Mouse (Mus musculus) forebrain, embryonic 13.5 days (tissue): ENCODE measurements around the gene Cdc34. TPM values are rescaled to one million over a fixed set of nuclear protein-coding genes. Genes with fewer than 3 reads are reported as not detected.

ENCODE experiments used
- ATAC-seq: fragments of 200-750 bp; cut with Nextera tagmentation; 2 replicates; pipeline ENCODE4 v1.8.0; 2017
- H3K27ac ChIP-seq: fragments of 300-500 bp; sonication (generic); 2 replicates; pipeline ENCODE4 v1.5.1; 2015; ENCODE audit warnings: inconsistent platforms, mild to moderate bottlenecking, moderate library complexity
- H3K27me3 ChIP-seq: fragments of 300-500 bp; sonication (generic); 2 replicates; pipeline ENCODE4 v1.6.1; 2015; ENCODE audit warnings: mild to moderate bottlenecking, inconsistent platforms
- H3K36me3 ChIP-seq: fragments of 300-500 bp; sonication (generic); 2 replicates; pipeline ENCODE4 v1.6.1; 2015; ENCODE audit warnings: mild to moderate bottlenecking, inconsistent platforms; ENCODE audit not compliant: poor library complexity, severe bottlenecking
- H3K4me1 ChIP-seq: fragments of 300-500 bp; sonication (generic); 2 replicates; pipeline ENCODE4 v1.6.1; 2015; ENCODE audit warnings: inconsistent platforms
- H3K4me2 ChIP-seq: fragments of 300-500 bp; sonication (generic); 2 replicates; pipeline ENCODE4 v1.6.1; 2015; ENCODE audit warnings: inconsistent platforms, mild to moderate bottlenecking, moderate library complexity
- H3K4me3 ChIP-seq: fragments of 300-500 bp; sonication (generic); 2 replicates; pipeline ENCODE4 v1.5.1; 2015; ENCODE audit warnings: mild to moderate bottlenecking, inconsistent platforms
- H3K9ac ChIP-seq: fragments of 300-500 bp; sonication (generic); 2 replicates; pipeline ENCODE4 v1.6.1; 2015; ENCODE audit warnings: mild to moderate bottlenecking, inconsistent platforms
- H3K9me3 ChIP-seq: fragments of 300-500 bp; sonication (generic); replicated peaks from 2 replicates; pipeline ENCODE4 v1.6.1; 2016; ENCODE audit warnings: inconsistent platforms
- WGBS: fragments of 180-500 bp; shearing (Covaris S2); methylation state at CpG from one replicate; pipeline ENCODE4 v1.1.7; 2015; 5-methylcytosine and 5-hydroxymethylcytosine counted together
- polyA plus RNA-seq: library from polyadenylated mRNA; unstranded; fragments of >200 nt; fragmentation: Nextera tagmentation; extraction: Ambion mirVana; gene quantifications from 2 replicates; pipeline ENCODE4 v1.2.1, GENCODE M21; 2015

Gene Cdc34
- polyA plus RNA-seq, 1 experiment from 2014 or later, result 101 TPM

DNA sequence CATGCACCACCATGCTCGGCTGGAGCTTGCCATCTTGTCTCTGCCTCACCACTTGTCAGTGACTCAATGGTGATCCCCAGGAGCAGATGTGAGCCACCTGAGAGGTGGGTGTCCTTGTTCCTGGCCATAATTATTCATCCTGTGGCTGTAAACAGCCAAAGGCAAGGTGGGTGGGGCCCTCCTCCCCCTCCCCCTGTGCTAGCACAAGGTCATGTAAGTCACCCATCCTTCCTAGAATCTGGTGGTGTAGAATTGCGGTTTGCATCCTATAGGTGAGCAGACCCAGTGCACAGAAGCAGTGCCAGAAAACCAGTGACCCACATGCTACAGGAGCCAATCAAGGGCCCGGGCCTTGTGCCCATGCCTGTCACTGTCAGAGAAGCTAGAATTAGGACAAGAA, 8.9 kb upstream of the Cdc34 start:
- ATAC-seq, result no peak
- 90% methylated on average over 3 of the region's 3 CpGs for WGBS
- H3K4me2 ChIP-seq, result no peak overlapping the region
- H3K4me1 ChIP-seq, result peaks cover 22% of the 10 kb centered on the region
- peaks cover 35% of the 10 kb centered on the region for H3K36me3 ChIP-seq
- H3K27ac ChIP-seq, result no peak overlapping the region
- H3K9ac ChIP-seq, result no peak overlapping the region
- no peaks in the 10 kb centered on the region for H3K27me3 ChIP-seq
- H3K9me3 ChIP-seq, result no peaks in the 10 kb centered on the region
- H3K4me3 ChIP-seq, result no peak overlapping the region

DNA sequence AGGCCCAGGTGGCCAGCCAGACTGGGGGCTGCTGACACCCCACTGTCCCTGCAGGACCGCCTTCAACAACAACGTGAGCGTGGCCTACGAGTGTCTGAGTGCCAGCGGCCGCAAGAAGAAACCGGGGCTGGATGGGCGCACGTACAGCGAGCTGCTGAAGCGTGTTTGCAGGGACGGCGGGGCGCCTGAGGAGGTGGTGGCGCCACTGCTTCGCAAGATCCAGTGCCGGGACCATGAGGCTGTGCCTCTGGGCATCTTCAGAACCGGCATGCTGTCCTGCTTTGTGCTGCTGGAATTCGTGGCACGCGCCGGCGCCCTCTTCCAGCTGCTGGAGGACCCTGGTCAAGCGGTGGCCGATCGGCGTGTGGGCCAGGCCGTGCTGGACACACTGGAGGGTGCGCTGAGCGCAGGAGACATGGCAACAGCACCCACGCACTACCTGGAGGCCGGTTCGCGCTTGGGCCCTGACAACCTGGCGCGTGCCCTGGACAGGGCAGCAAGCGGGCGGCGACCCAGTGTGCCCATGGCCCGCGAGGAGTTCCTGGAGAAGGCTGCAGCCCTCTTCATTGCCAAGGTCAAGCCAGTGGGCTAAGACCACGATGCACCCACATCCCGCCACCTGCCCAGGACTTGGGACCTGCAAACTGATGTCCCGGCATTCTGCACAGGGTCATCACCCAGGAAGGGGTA, 6.5 kb upstream of the Cdc34 start:
- H3K27ac ChIP-seq, result no peak overlapping the region
- H3K4me2 ChIP-seq, result no peak overlapping the region
- H3K36me3 ChIP-seq, result peaks cover 35% of the 10 kb centered on the region
- ATAC-seq, result no peak
- 64% methylated on average over 44 of the region's 44 CpGs for WGBS
- H3K4me3 ChIP-seq, result no peak overlapping the region
- H3K9me3 ChIP-seq, result no peaks in the 10 kb centered on the region
- H3K4me1 ChIP-seq, result peaks cover 10% of the 10 kb centered on the region
- no peaks in the 10 kb centered on the region for H3K27me3 ChIP-seq
- H3K9ac ChIP-seq, result no peak overlapping the region

- H3K36me3 ChIP-seq, result peaks cover 27% of the 10 kb centered on the region
- H3K9me3 ChIP-seq, result no peaks in the 10 kb centered on the region
- H3K4me3 ChIP-seq, result peak overlapping the region; percentile 92
- H3K4me2 ChIP-seq, result peak overlapping the region; percentile 93
- ATAC-seq, result peak; percentile 31
- H3K9ac ChIP-seq, result peak overlapping the region; percentile 88
- H3K4me1 ChIP-seq, result peaks cover 26% of the 10 kb centered on the region
- H3K27ac ChIP-seq, result peak overlapping the region; percentile 86
- WGBS, result 45% methylated on average over 11 of the region's 11 CpGs
- no peaks in the 10 kb centered on the region for H3K27me3 ChIP-seq
Measured at GRCm38 (mm10) chr10:79680606-79681495, 1.1 kb upstream of the Cdc34 start.

- peak overlapping the region; percentile 86 for H3K27ac ChIP-seq
- peak overlapping the region; percentile 92 for H3K4me3 ChIP-seq
- peaks cover 26% of the 10 kb centered on the region for H3K4me1 ChIP-seq
- H3K27me3 ChIP-seq, result no peaks in the 10 kb centered on the region
- peak overlapping the region; percentile 88 for H3K9ac ChIP-seq
- peaks cover 35% of the 10 kb centered on the region for H3K36me3 ChIP-seq
- H3K4me2 ChIP-seq, result peak overlapping the region; percentile 93
- WGBS, result 0% methylated on average over 10 of the region's 10 CpGs
- ATAC-seq, result peak; percentile 2; the same call in 1 of the 2 replicates
- H3K9me3 ChIP-seq, result no peaks in the 10 kb centered on the region
Measured at GRCm38 (mm10) chr10:79682551-79682915, 538 bp downstream of the Cdc34 start.

GRCm38 (mm10) chr10:79682916-79683582, 1.1 kb downstream of the Cdc34 start:
- Histone ChIP-seq H3K4me3 (peak overlapping the region; percentile 92), H3K4me2 (peak overlapping the region; percentile 93), H3K27me3 (no peaks in the 10 kb centered on the region), H3K27ac (peak overlapping the region; percentile 86), H3K4me1 (peaks cover 26% of the 10 kb centered on the region), H3K9ac (peak overlapping the region; percentile 88), H3K9me3 (no peaks in the 10 kb centered on the region), H3K36me3 (peaks cover 40% of the 10 kb centered on the region)
- WGBS, result 5% methylated on average over 10 of the region's 10 CpGs
- no peak for ATAC-seq

DNA sequence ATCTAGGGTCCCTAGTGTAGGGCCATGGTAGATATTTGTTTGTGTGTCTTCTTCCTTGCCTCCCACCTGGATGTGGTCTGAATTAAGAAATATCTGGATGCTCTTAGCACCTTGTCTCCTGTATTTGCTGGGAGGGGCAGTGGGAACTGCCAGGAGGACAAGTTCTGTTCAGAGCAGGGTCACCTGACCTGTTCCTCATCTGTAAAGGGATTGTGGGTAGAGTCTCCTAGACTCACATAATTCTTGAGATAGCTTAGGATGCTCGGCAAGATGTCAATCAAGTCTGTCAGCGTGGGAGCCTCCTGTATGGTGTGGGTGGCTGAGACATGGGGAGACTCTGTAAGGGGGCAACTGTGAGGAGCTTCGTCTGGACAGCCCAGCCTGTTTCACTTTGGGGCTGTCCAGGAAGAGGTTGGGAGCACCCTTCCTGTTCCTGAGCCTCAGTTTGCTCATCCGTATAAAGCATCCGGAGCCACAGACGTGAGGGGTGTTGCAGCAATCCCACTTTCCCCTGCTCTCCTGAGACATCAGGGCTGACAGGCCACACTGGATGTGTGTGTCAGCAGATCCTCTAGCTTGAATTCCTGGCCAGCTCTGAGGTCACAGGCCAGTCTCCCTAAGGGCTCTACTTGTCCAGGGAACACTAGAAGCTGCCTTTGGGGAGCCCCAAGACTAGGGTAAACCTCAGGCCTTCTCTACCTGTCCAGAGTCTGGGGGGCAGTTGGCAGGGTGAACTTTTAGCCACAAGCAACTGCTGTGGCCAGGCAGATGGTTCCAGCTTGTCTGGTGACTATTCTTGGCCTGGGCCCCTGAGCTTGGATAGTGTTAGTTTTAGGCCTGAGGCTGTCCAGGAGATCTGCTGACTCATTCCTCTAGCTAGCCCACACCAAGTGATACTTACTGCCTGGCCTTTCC, 2.0 kb downstream of the Cdc34 start:
- Histone ChIP-seq H3K9ac (peak overlapping the region; percentile 88), H3K4me2 (peak overlapping the region; percentile 93), H3K4me1 (peaks cover 26% of the 10 kb centered on the region), H3K4me3 (peak overlapping the region; percentile 92), H3K9me3 (no peaks in the 10 kb centered on the region), H3K36me3 (peaks cover 50% of the 10 kb centered on the region), H3K27me3 (no peaks in the 10 kb centered on the region), H3K27ac (no peak overlapping the region)
- no peak for ATAC-seq
- WGBS, result 92% methylated on average over 6 of the region's 6 CpGs

DNA sequence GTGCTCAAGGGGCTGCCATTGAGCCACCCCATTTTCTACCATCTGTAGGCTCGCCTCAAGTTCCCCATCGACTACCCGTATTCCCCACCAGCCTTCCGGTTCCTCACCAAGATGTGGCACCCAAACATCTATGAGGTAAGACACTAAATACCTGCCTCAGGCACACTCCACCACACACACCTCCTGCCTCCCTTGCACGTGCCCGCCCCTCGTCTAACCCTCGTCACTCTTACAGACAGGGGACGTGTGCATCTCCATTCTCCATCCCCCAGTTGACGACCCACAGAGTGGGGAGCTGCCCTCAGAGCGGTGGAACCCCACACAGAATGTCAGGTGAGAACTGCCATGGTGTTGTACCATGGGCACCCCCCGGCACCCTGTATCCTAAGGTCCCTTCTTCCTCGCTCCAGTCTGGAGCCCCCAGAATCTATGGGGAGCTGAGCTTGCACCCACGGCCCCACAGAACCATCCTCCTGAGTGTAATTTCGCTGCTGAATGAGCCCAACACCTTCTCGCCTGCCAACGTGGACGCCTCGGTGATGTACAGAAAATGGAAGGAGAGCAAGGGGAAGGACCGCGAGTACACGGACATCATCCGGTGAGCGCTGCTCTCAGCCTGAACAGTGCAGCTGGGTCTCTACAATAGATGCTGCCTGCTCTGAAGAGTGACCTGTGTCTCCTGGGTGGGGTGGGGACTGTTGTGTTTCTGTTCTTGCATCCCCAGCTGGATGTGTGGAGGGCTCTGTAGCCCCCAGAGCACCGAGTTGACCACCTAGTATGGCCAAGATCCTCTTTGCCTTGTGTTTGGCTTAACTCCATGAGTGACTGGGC, 3.0 kb downstream of the Cdc34 start:
- Histone ChIP-seq H3K36me3 (peaks cover 58% of the 10 kb centered on the region), H3K27me3 (no peaks in the 10 kb centered on the region), H3K9me3 (no peaks in the 10 kb centered on the region), H3K27ac (no peak overlapping the region), H3K4me2 (no peak overlapping the region), H3K4me1 (peaks cover 26% of the 10 kb centered on the region), H3K4me3 (no peak overlapping the region), H3K9ac (no peak overlapping the region)
- ATAC-seq, result no peak
- WGBS, result 96% methylated on average over 25 of the region's 25 CpGs

GRCm38 (mm10) chr10:79686219-79686618, 4.2 kb downstream of the Cdc34 start:
- Histone ChIP-seq H3K36me3 (peaks cover 58% of the 10 kb centered on the region), H3K4me1 (peaks cover 20% of the 10 kb centered on the region), H3K4me2 (no peak overlapping the region), H3K4me3 (no peak overlapping the region), H3K9me3 (no peaks in the 10 kb centered on the region), H3K27ac (no peak overlapping the region), H3K27me3 (no peaks in the 10 kb centered on the region), H3K9ac (no peak overlapping the region)
- ATAC-seq, result no peak
- WGBS, result 91% methylated on average over 2 of the region's 2 CpGs

- peaks cover 19% of the 10 kb centered on the region for H3K4me1 ChIP-seq
- 100% methylated on average over 1 of the region's 1 CpGs for WGBS
- no peaks in the 10 kb centered on the region for H3K9me3 ChIP-seq
- H3K9ac ChIP-seq, result no peak overlapping the region
- H3K27ac ChIP-seq, result no peak overlapping the region
- peaks cover 58% of the 10 kb centered on the region for H3K36me3 ChIP-seq
- H3K4me3 ChIP-seq, result no peak overlapping the region
- H3K27me3 ChIP-seq, result no peaks in the 10 kb centered on the region
- ATAC-seq, result no peak
- no peak overlapping the region for H3K4me2 ChIP-seq
Measured at GRCm38 (mm10) chr10:79686691-79687090, 4.7 kb downstream of the Cdc34 start.

DNA sequence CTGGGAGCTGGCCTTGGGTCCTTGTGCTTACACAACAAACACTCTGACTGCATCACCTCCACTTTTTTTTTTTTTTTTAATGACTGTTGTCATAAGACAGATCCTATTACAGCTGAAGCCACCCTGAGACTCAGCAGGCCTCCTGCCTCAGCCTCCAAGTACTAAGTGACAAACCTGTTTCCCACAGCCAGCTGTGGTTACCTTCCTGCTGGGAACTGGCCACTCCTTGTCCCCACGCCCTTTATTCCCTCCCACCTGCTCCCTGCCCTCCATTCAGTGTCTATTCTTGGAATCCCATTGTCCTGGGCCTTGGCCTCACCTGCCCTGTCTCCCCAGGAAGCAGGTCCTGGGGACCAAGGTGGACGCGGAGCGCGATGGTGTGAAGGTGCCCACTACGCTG, 5.5 kb downstream of the Cdc34 start:
- WGBS, result 97% methylated on average over 6 of the region's 6 CpGs
- H3K4me1 ChIP-seq, result peaks cover 19% of the 10 kb centered on the region
- no peak overlapping the region for H3K4me3 ChIP-seq
- no peak overlapping the region for H3K4me2 ChIP-seq
- H3K9me3 ChIP-seq, result peaks cover 5% of the 10 kb centered on the region; the same call in 1 of the 2 replicates
- H3K27ac ChIP-seq, result no peak overlapping the region
- H3K9ac ChIP-seq, result no peak overlapping the region
- H3K27me3 ChIP-seq, result no peaks in the 10 kb centered on the region
- peaks cover 58% of the 10 kb centered on the region for H3K36me3 ChIP-seq
- no peak for ATAC-seq

DNA sequence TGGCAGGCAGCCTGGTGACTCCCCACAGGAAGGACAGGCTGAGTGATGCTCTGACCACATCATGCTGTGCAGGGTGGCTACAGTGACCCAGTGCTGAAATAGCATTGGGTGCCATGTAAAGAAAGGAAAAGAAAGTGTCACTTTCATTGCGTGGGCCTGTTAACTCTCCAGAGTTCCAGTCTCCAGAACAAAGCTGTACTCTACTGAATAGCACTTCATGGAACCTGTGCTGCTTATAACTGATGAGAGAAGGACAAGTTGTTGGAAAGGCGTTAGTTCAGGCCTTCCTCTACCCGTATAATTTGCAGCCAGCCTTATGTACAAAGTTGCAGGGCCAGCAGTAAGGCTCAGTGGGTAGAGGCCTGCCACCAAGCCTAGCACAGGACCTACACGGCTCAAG, 6.7 kb downstream of the Cdc34 start, which contains the start of gene Gzmm:
TSS of gene Gzmm (plus strand) at position 301 of the 400 bp plus-strand sequence.
- H3K4me1 ChIP-seq, result peaks cover 7% of the 10 kb centered on the region
- H3K36me3 ChIP-seq, result peaks cover 58% of the 10 kb centered on the region
- H3K27me3 ChIP-seq, result no peaks in the 10 kb centered on the region
- peaks cover 6% of the 10 kb centered on the region; the same call in 1 of the 2 replicates for H3K9me3 ChIP-seq
- WGBS, result 85% methylated on average over 4 of the region's 4 CpGs
- ATAC-seq, result no peak
- H3K4me2 ChIP-seq, result no peak within 1 kb of the TSS
- H3K9ac ChIP-seq, result no peak within 1 kb of the TSS
- no peak within 1 kb of the TSS; the same call in 1 of the 2 replicates for H3K27ac ChIP-seq
- no peak within 1 kb of the TSS for H3K4me3 ChIP-seq
